Mouse (Mus musculus) embryonic facial prominence, embryonic 11.5 days (tissue): ENCODE measurements around the gene Gm14214. TPM values are rescaled to one million over a fixed set of nuclear protein-coding genes. Genes with fewer than 3 reads are reported as not detected.

Source experiments
- polyA plus RNA-seq: library from polyadenylated mRNA; unstranded; fragments of >200 nt; fragmentation: Nextera tagmentation; extraction: Ambion mirVana; gene quantifications from 2 replicates; pipeline ENCODE4 v1.2.1, GENCODE M21; 2014

The Gm14214 gene
- polyA plus RNA-seq, 1 experiment from 2014 or later: not detected

Other genes with a start within 250 kb of the Gm14214 start
- gene 1700003F12Rik, start 222.9 kb downstream of the Gm14214 start, polyA plus RNA-seq: 0.96 and 1.5 TPM in 2 replicates
- gene Actl10, start 218.3 kb downstream of the Gm14214 start, polyA plus RNA-seq: not detected in 2 replicates
- gene Necab3, start 211.1 kb downstream of the Gm14214 start, polyA plus RNA-seq: 1.7 and 2.2 TPM in 2 replicates
- 7.2 and 8.6 TPM in 2 replicates for gene E2f1, start 200.1 kb downstream of the Gm14214 start, polyA plus RNA-seq
- 13.6 and 15.8 TPM in 2 replicates for gene Pxmp4, start 166.3 kb downstream of the Gm14214 start, polyA plus RNA-seq
- 0.60 and 1.1 TPM in 2 replicates for gene Zfp341, start 156.7 kb downstream of the Gm14214 start, polyA plus RNA-seq
- gene 4930519P11Rik, start 156.6 kb downstream of the Gm14214 start, polyA plus RNA-seq: not detected in 2 replicates
- gene Chmp4b, start 118.3 kb downstream of the Gm14214 start, polyA plus RNA-seq: 14.0 and 14.8 TPM in 2 replicates
- gene Raly, start 21.1 kb upstream of the Gm14214 start, polyA plus RNA-seq: 67.2 and 80.0 TPM in 2 replicates
- gene a, start 21.4 kb upstream of the Gm14214 start, polyA plus RNA-seq: 3.3 and 4.4 TPM in 2 replicates
- 146 and 183 TPM in 2 replicates for gene Eif2s2, start 122.9 kb upstream of the Gm14214 start, polyA plus RNA-seq
- 3.5 and 3.7 TPM in 2 replicates for gene Gm14226, start 248.2 kb upstream of the Gm14214 start, polyA plus RNA-seq